Mouse (Mus musculus): ENCODE results near the gene Aagab.

The Aagab gene

DNA sequence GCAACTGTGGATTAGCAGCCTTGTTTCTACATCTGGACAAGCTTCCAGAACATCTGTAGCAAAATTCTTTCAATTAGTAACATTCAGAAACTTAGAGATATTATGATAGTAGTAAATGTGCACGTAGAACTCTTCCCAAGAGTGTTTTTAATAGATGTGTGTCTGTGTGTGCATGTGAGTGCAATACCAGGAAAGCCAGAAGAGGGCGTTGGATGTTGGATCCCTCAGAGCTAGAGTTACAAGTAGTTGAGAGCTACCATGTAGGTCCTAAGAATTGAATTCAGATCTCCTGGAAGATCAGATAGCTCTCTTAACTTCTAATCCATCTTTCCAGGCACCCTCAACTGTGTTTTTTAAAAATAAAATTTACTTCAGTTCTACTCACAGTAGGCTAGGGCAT lies 4.1 kb downstream of the Aagab start:
- DNase-seq (ENCODE audit: low spot score in 2 of 2) = no peak

DNA sequence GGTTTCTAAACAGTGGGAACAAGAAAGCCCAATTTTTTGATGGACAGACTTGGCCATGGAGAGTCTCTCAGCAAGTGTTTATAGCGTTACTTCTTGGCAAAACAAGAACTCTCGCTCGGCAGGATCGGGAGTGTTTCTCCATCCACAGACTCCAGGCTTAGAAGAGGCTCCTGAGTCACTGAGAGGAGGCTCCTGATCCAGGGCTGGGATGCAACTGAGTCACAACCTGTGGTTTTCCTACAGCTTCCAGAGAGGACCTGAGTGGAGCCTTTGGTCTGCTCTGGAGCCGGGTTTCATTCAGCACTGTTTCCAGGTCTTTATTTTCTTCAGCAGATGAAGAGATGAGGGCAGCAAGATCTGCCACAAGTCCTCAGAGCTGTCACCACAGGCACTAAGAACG lies 5.5 kb downstream of the Aagab start:
- no peak for DNase-seq (ENCODE audit: low spot score in 2 of 2)

DNA sequence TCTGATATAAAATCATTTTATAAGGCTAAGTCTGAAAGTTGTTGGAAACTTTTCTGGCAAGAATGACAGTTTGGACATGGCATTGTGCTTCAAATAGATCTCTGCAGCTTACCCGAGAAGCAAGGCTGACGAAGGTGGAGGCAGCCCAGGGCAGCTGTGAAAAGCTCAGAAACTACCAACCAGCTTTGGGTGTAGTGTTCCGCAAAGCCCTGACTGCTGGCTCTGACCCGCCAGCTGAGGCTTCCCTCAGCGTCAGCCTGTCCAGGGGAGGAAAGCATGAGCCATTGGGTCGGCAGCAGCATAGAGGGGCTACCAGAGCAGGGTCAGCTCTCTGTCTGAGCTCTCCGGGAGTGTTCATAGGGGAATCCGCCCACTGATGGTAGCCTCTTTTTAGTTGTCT lies 6.8 kb downstream of the Aagab start:
- DNase-seq (ENCODE audit: low spot score in 2 of 2) = no peak

DNA sequence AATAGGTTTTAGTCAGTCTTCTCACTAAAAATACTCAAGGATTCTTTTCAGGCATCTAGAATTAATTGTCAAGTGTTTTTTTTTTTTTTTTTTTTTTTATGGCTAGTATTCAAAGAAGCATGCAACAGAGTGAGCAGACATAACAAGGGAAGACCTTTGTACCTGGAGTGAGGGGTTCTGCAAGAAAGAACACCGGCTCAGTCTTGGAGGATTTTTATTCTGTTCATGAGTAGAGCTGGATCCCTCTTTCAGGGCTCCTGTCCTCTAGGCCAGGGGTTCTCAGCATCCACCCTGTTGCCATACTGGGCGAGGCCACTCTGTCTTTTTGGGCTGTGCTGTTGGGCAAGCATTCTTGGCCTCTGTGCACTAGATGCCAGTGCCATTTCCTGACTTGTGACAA lies 7.3 kb downstream of the Aagab start:
- no peak for DNase-seq (ENCODE audit: low spot score in 2 of 2)

DNA sequence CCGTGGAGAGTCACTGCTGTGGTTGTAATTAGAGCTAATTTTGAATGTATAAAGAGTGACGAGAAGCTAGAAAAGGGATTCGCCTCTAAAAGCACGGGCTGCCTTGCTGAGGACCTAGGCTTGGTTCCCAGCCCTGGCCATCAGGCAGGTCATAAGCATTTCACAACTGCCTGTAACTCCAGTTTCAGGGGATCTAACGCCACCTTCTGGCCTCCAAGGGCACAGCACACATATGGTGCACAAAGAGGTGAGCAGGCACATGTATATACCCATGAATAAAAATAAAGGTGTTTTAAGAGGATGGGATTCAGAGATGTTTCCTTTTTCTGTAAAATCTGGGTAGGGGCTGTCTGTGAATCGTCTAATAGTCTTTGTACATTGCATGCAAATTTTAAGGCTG lies 7.8 kb downstream of the Aagab start:
- DNase-seq (ENCODE audit: low spot score in 2 of 2) = no peak

DNA sequence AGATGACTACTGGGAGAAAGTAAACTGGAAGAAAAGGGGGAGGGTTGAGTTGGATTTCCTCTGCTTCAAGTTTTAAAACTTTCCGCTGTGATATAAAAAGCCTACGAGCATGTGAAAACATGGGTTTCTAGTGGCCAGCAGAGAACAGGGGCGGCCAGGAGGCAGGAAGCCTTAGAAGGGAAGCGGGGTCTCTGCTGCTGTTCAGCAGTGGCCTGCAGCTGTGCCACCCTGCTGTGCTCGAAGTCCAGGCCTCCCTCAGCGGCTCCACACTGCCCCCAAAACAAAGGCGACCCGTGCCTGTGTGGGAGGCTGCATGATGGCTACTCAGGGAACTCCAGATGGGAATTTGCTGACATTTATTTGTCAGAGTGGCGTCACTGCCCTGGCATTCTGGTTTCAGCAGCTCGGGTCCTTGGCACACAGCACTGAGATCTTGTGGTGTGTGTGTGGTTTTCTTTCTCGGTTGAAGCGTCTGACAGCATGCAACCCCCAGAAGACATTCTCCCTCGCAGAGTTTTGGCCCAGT lies 8.4 kb downstream of the Aagab start:
- no peak for DNase-seq (ENCODE audit: low spot score in 2 of 2)

DNA sequence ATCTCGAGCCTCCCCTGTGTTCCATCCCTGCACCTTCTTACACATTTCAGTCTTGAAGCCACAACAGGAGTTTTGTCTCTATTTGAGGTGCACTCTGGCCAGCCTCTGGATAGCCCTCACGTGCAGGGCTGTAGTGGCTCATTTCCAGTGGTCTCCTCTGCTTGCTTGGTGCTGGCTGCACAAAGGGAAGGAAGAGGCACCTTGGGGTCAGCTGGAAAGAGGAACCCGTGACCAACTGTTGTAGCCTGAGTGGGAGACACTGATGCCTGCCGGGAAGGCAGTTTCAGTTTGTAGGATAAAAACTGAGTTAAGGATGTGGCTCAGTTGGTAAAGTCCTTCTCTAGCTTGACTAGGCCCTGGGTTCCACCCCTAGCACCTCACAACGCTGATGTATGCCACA lies 9.5 kb downstream of the Aagab start:
- no peak for DNase-seq (ENCODE audit: low spot score in 2 of 2)

DNA sequence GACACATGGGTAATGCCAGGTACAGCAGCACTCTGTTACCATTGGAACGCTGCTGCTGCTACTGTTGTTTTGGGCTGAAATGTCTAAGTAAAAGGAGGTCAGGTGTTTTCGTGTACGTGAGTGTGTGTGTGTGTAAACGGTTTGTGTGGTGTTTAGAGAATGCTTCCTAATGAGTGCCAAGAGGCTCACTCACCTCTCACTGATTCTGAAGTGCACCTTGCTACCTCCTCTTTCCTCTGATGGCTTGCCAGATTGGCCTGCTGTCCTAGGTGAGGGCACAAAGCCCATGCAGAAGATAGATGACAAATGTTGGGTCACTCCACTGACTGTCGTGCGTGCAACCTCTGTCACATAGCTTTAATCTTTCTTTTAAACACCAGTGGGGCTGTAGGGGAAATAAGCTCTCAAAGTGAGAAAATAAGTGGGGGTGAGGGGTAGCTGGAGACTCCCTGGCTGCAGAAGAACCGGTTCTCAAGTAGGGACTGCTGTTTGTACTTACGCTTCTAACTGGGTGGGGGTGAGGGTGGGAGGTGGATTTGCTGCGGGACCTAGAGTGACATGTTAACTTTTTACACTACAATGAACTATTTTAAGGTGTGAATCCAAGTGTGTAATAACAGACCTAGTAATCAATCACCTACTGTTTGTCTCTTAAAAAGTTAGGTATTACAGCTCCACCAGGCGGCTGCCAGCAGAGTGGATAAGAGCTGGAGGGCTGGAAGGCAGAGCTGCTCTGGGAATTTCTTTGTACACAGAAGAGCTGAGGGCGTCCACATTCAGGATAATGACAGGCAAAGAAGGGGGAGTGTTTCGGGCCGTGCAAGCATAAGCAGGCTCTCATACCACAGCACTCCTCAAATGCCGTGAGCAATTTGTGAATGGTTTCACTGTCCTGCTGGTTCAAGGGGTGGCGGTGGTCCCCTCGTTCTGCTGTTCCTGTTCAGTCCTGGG lies 10.4 kb downstream of the Aagab start:
- DNase-seq (ENCODE audit: low spot score in 2 of 2) = no peak

DNA sequence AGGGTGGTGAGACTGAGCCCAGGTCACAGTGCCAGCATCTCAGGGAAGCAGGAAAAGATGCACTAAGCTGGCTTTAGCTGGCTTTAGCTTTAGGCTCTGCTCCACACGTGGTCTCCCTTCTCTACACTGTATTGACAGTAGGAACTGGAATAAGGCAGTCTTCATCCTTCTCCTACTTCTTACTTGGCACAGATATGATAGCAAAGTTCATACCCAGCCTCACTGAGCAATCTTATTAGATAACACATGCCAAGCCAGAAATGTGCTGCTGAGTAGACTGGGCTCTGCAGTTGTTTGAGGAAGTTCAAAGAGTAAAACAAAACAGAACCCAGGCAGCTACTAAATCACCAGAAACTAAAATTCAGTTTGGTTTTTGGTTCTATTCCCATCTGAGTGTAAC lies 11.1 kb downstream of the Aagab start:
- no peak for DNase-seq (ENCODE audit: low spot score in 2 of 2)

DNA sequence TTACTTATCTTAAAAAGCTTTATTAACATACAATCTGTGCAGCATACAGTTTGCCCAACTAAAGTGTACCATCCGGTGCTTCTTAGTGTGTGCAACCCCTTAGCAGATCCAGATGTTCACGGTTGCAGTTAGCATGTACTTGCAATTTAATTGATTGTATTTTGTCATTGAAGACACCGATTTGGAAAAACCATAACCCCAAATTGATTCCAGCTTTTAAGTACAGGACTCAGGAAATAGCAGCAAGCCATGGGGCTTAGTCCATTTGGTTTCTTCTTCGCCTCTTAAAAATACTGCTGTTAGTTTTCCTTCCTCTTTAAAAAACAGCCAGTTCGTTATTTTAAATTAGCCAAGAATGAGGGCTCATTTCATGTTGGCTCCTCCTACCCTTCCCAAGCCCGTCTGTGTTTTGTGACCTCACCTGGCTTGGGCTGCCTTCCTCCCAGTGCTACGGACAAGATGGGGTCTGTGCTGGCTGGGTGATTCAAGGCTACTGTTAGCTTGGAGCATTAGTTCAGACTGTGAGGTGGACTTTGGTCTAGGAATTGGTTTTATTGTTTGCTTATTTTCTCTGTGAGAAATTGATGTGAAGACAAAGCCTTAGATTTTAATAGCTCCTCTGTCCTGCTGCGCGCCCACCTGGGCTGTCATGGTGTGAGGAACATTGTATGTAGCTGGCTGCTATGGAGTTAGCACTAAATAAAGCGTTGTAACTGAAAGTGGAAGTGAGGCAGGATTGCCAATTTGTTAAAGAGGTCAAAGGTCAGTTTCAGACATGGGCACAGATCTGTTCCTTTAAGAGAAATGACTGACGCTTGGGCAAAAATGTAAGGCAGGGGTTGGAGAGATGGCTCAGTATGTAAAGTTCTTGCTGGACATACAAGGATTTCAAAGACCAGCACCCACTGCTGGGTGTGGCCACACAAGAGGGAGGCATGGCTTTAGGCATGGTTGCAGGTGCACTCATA lies 11.8 kb downstream of the Aagab start:
- no peak for DNase-seq (ENCODE audit: low spot score in 2 of 2)

DNA sequence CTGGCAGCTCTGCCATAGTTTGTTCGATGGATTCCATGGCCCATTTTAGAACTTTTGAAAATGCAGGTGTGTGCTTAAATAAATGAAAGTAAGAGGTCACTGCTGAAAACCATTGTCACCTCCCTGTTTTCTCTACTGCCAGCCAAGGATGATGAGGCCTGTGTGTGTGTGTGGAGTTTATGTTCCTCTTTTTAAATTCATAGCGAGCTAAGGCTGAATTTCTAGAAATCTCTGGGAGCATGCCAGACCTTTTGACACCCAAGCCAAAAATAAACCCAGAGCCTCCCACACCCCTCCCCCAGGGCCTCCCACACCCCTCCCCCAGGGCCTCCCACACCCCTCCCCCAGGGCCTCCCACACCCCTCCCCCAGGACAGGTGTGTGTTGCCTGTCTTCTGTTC lies 15.5 kb downstream of the Aagab start:
- no peak for DNase-seq (ENCODE audit: low spot score in 2 of 2)

DNA sequence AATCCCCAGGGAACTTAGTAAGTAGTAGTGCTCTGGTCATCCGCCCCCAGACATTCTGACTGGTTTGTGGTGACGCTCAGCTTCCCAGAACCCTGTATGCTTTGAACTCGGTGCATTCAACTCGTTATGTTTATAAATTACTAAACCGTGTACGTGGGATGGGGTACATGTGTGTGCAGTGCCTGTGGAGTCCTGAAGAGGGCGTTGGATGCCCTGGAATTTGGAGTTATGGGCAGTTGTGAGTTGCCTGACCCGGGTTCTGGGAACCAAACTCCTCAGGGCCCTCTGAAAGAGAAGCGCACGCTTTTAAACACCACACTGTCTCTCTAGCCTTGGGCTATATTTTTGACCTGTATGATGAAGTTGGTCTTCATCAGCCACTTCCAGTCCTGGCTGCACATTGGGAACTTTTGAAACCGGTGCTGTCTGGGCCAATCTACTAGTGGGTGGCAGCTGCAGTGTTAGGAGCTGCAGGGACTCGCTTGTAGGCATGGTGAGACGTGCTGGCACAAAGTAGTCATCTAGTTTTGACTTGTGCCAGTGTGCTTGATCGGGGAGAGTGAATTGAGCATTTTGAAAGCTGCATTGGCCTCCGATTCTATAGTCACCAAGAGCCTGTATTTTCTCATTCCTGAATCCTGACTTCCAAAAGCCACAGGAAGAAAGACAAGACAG lies 21.6 kb downstream of the Aagab start:
- DNase-seq (ENCODE audit: low spot score in 2 of 2) = no peak

DNA sequence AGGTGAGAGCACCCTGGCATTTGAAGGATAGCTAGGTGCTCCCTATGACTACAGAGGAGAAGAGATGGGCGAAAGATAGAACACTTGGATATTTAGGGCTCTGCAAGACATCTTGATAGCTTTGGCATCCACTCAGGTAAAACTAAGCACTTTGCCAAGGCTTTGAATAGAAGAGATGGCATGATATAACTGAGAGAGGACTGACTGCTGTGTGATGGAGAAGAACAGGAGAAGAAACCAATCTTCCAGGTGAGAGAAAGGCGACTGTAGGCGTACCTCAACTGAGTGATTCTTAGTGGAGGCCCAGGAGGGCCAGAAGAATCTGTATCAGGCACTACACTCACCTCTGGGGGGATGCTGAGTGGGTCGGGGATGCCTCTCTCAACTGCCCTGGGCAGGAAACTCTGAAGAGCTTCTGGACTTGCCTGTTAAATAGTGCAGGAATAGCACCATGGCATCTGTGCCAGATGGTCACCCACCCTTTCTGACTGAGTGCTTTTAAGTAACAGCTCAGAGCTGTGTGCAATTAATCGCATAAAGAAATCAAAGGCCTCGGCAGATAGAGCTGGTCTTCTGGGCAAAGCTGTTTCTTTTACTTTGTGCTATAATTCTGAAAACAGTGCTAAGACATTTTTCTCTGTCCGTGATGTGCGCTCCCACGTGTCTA lies 22.8 kb downstream of the Aagab start:
- no peak for DNase-seq (ENCODE audit: low spot score in 2 of 2)

DNA sequence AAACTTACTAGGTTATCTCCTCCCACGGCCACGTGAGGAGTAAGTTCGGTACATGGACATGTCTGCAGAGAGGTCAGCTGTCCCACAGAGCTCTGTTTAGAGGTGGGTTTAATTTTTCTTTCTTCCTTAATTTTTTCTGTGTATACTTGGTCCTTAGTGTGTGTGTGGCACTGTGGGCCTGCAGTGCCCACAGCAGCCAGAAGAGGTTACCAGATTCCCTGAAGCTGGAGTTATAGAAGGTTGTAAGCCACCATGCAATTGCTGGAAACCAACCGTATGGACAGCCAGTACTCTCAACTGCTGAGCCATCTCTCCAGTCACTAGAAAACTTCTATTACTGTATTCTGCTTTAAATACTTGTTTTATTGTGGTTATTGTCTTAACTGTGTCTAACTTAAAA lies 29.6 kb downstream of the Aagab start:
- no peak for DNase-seq (ENCODE audit: low spot score in 2 of 2)

DNA sequence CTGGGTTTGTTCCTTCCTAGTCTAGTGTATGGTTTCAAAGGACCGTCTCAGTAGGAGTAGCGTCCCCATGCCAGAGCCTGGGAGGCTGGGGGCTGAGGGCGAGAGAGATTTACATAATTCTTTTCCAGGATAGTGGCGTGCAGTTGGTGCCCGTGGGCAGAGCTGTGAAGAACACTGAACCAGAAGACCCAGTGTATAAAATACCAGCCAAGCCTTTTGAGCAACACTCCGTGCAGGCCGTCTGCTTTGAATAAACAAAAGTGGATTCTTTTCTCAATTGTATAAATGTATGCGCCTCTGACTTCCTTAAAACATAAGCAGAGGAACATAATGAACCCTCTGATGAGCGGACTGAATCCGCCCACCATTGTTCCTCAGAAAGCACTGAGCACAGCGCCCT lies 30.5 kb downstream of the Aagab start:
- no peak for DNase-seq (ENCODE audit: low spot score in 2 of 2)

DNA sequence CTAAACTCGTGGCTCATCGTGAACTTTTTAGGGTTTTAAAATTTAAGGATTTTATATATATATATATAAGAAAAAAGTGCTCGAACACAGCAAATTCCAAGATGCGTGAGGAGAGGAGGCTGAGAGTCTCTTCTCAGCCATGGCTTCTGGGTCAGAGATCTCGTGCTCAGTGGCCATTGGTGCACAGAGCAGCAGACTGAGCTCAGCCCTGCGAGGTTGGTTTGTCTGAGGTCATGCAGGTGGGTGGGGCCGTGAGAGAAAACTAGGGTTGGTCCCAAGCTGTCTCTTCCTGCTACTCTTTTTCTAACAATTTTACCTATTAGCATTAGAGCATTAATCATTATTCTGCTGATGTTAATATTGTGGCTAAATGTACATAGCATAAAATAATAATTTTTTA lies 30.9 kb downstream of the Aagab start:
- no peak for DNase-seq (ENCODE audit: low spot score in 2 of 2)

DNA sequence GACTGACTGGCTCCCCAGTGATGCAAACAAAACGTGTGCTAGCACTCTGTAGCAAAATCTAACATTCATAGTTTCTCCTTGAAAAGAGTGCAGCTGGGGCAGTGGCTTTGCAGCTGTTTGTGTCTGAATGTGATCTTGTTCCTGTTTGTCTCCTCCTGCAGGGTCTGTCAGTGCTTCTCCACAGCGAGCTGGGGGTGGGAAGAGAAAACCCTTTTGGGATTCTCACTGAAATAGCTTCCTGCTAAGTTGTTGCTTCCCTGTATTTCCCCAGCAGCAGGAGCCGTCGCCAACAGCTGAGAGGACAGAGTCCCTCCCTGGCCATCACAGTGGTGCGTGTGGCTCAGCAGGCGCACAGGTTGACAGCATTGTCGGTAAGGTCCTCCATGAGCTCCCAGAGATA lies 33.7 kb downstream of the Aagab start:
- no peak for DNase-seq (ENCODE audit: low spot score in 2 of 2)

DNA sequence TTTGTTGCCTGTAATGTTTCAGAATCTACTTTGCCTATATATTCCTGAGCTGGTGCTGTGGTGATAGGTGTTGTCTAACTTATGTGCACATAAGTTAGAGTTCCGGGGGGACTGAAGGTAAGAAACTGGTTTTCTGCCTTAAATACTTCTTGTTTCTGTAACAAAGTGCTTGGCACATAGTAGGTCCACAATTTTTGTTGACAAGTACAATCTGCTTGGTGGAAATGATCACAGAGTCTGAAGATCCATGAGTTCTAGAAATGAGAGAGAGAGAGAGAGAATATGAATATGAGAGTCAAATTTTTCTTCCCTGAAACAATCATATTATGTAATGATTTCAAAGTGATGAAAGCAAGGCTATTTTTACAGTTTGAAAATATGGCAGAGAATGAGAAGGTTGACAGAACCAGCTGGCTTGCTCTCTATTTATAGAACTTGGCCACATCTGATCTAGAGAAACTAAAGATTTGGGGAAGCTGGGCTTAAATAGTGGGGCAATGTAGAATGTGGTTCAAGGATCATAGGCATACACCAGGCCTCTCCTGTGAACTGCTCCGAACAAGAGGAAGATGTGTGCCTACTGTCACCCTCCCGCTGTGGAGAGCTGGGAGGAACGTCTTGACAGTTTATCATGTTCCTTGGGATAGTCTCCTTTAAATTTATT lies 39.7 kb downstream of the Aagab start:
- DNase-seq (ENCODE audit: low spot score in 2 of 2) = no peak

DNA sequence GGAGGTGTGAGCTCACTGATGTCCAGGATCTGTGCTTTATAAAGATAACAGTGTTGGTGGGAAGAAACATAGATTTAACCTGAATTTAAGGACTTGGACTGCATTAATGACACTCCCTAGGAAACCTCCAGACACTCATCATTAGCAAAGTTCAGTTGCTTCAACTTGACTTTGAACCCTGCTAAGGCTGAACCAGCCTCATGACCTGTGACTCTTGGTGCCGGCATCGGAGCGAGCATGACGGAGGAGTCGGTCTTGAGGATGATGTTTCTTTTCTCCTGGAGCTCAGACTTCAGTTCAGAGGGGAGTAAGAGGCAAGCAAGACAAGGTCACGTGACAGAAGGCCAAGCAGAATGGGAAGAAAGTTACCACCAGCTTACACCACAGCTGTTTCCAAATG lies 41.6 kb downstream of the Aagab start:
- no peak for DNase-seq (ENCODE audit: low spot score in 2 of 2)

DNA sequence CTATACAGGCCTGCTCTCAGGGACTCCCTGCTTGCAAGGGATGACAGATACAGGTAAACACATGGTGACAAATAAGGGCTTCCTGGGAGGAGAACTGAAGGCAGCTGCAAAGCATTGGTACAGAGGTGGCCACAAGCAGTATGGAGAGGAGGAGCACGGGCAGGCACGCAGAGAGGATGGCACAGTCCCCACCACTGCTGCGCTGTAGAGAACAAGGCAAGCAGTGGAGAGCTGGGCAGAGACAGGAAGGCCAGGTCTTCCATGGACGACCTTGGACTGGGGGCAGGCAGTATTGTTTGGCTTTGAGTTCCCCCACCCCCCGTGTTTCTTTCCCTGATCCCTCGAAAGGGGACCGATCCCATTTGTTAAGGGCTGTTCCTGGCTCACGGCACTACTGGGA lies 42.6 kb downstream of the Aagab start:
- DNase-seq (ENCODE audit: low spot score in 2 of 2) = no peak
